In the genomic region with DNA sequence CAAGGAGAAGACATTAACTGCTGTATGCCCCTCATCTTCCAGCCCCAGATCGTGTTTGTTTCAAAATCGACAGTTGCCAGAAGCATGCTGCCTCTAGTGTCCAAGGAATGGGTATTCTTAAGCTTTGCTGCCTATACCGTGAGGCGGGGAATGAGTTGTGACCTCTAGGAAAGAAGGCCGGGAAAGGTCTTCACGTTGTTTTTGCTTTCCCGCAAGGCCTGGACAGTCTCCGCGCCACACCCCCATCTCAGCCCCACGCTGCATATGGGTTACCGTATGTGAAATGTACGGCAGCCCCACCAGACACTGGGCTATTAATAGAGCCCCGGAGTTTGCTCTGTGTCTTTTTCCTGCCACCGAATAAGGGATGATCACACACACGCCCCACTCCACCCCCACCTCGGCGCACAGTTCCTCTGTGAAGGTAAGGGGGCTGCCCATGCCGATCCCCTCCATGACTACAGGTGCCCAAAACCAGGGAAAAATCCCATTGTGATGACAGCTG, we compare ENCODE assay signal across 8 mouse cellular contexts. TPM values are rescaled to one million over a fixed set of nuclear protein-coding genes. Genes with fewer than 3 reads are reported as not detected.
DNase-seq lines count a peak whose midpoint lies in the region; ATAC-seq and TF ChIP-seq lines count a peak whose summit lies in the region.

No protein-coding gene starts in this region.

- no peak for DNase-seq in kidney, adult 2 months
- DNase-seq in midbrain, embryonic 11.5 days (ENCODE audit: low spot score, missing footprints) = no peak
- DNase-seq in retina, embryonic 14.5 days (ENCODE audit: low spot score) = no peak
- DNase-seq in ovary, postnatal 36 days (ENCODE audit: low spot score) = no peak
- no peak for DNase-seq in thymus, postnatal 36 days

- no peak for TF ChIP-seq CTCF in kidney, adult 2 months (conservative IDR thresholded peaks at IDR 0.05; ENCODE audit: insufficient read depth, insufficient read length, low read depth, low read length)

- peak overlapping the region; percentile 20 for H3K4me3 ChIP-seq in kidney, embryonic 14.5 days (ENCODE audit: low read length)
- no peak overlapping the region for H3K4me3 ChIP-seq in kidney, adult 2 months (ENCODE audit: insufficient read depth, low read depth, low read length)
- peak overlapping the region; percentile 52 for H3K4me3 ChIP-seq in embryonic facial prominence, embryonic 12.5 days
- peak overlapping the region; percentile 61 for H3K4me3 ChIP-seq in hindbrain, embryonic 16.5 days (ENCODE audit: low read length)
- H3K4me3 ChIP-seq in midbrain, embryonic 11.5 days (ENCODE audit: low read depth, low read length) = peak overlapping the region; percentile 72

- H3K9me3 ChIP-seq in kidney, embryonic 14.5 days (ENCODE audit: control insufficient read depth, low read length) = no peaks in the 10 kb centered on the region
- no peaks in the 10 kb centered on the region for H3K9me3 ChIP-seq in embryonic facial prominence, embryonic 12.5 days
- no peaks in the 10 kb centered on the region for H3K9me3 ChIP-seq in hindbrain, embryonic 16.5 days (ENCODE audit: control insufficient read depth, low read length)
- H3K9me3 ChIP-seq in midbrain, embryonic 11.5 days (ENCODE audit: control insufficient read depth, low read length) = no peaks in the 10 kb centered on the region

- H3K27ac ChIP-seq in kidney, embryonic 14.5 days (ENCODE audit: low read depth, low read length) = no peak overlapping the region
- H3K27ac ChIP-seq in kidney, adult 2 months (ENCODE audit: insufficient read depth, low read depth, low read length) = no peak overlapping the region
- H3K27ac ChIP-seq in embryonic facial prominence, embryonic 12.5 days = no peak overlapping the region
- peak overlapping the region; percentile 55 for H3K27ac ChIP-seq in hindbrain, embryonic 16.5 days (ENCODE audit: low read depth, low read length)
- H3K27ac ChIP-seq in midbrain, embryonic 11.5 days (ENCODE audit: low read depth, low read length) = peak overlapping the region; percentile 61

- no peak overlapping the region for H3K9ac ChIP-seq in kidney, embryonic 14.5 days (ENCODE audit: low read depth, low read length)
- H3K9ac ChIP-seq in embryonic facial prominence, embryonic 12.5 days = no peak overlapping the region
- H3K9ac ChIP-seq in hindbrain, embryonic 16.5 days (ENCODE audit: low read depth, low read length) = peak overlapping the region; percentile 58
- H3K9ac ChIP-seq in midbrain, embryonic 11.5 days (ENCODE audit: low read length) = peak overlapping the region; percentile 77

- WGBS in kidney, embryonic 14.5 days = 2% methylated on average over 18 of the region's 18 CpGs
- 2% methylated on average over 18 of the region's 18 CpGs for WGBS in kidney, adult 2 months
- 3% methylated on average over 18 of the region's 18 CpGs for WGBS in embryonic facial prominence, embryonic 12.5 days
- WGBS in hindbrain, embryonic 16.5 days = 2% methylated on average over 18 of the region's 18 CpGs
- WGBS in midbrain, embryonic 11.5 days = under 1% methylated on average over 18 of the region's 18 CpGs

- H3K4me2 ChIP-seq in kidney, embryonic 14.5 days (replicated peaks; ENCODE audit: low read depth, low read length) = peak overlapping the region; percentile 31
- H3K4me2 ChIP-seq in embryonic facial prominence, embryonic 12.5 days (replicated peaks) = peak overlapping the region; percentile 99
- H3K4me2 ChIP-seq in hindbrain, embryonic 16.5 days (ENCODE audit: low read length) = peak overlapping the region; percentile 78
- H3K4me2 ChIP-seq in midbrain, embryonic 11.5 days = peak overlapping the region; percentile 97

- peaks cover 11% of the 10 kb centered on the region for H3K4me1 ChIP-seq in kidney, embryonic 14.5 days (ENCODE audit: control insufficient read depth, insufficient read depth, low read length)
- no peaks in the 10 kb centered on the region for H3K4me1 ChIP-seq in kidney, adult 2 months (ENCODE audit: control insufficient read depth, insufficient read depth, low read length)
- H3K4me1 ChIP-seq in embryonic facial prominence, embryonic 12.5 days = peaks cover 27% of the 10 kb centered on the region
- H3K4me1 ChIP-seq in hindbrain, embryonic 16.5 days (ENCODE audit: control insufficient read depth, insufficient read depth, low read depth, low read length) = peaks cover 33% of the 10 kb centered on the region
- H3K4me1 ChIP-seq in midbrain, embryonic 11.5 days (ENCODE audit: control insufficient read depth, insufficient read depth, low read length) = peaks cover 28% of the 10 kb centered on the region

- peaks cover 69% of the 10 kb centered on the region for H3K27me3 ChIP-seq in kidney, embryonic 14.5 days (ENCODE audit: control insufficient read depth, insufficient read depth, low read length)
- H3K27me3 ChIP-seq in kidney, adult 2 months (replicated peaks; ENCODE audit: control insufficient read depth, insufficient read depth, low read length) = no peaks in the 10 kb centered on the region
- peaks cover 83% of the 10 kb centered on the region for H3K27me3 ChIP-seq in embryonic facial prominence, embryonic 12.5 days
- no peaks in the 10 kb centered on the region for H3K27me3 ChIP-seq in hindbrain, embryonic 16.5 days (replicated peaks; ENCODE audit: control insufficient read depth, insufficient read depth, low read length)
- H3K27me3 ChIP-seq in midbrain, embryonic 11.5 days (ENCODE audit: control insufficient read depth, insufficient read depth, low read length) = peaks cover 25% of the 10 kb centered on the region

- no peaks in the 10 kb centered on the region for H3K36me3 ChIP-seq in kidney, embryonic 14.5 days (ENCODE audit: control insufficient read depth, insufficient read depth, low read length)
- H3K36me3 ChIP-seq in kidney, adult 2 months (ENCODE audit: control insufficient read depth, insufficient read depth, low read length) = no peaks in the 10 kb centered on the region
- H3K36me3 ChIP-seq in embryonic facial prominence, embryonic 12.5 days = no peaks in the 10 kb centered on the region
- no peaks in the 10 kb centered on the region for H3K36me3 ChIP-seq in hindbrain, embryonic 16.5 days (ENCODE audit: control insufficient read depth, insufficient read depth, low read length)
- H3K36me3 ChIP-seq in midbrain, embryonic 11.5 days (ENCODE audit: control insufficient read depth, insufficient read depth, low read length) = no peaks in the 10 kb centered on the region

- ATAC-seq in kidney, embryonic 14.5 days (ENCODE audit: low FRiP score, low TSS enrichment) = no peak
- no peak for ATAC-seq in embryonic facial prominence, embryonic 12.5 days (ENCODE audit: insufficient number of reproducible peaks, insufficient read depth, low FRiP score, low TSS enrichment)
- ATAC-seq in hindbrain, embryonic 16.5 days = peak; percentile 34
- peak; percentile 6; the same call in 1 of the 2 replicates for ATAC-seq in midbrain, embryonic 11.5 days (ENCODE audit: low FRiP score)

- no peak for TF ChIP-seq POLR2A in kidney, adult 2 months (IDR thresholded peaks at IDR 0.05; ENCODE audit: low read depth, low read length)

RNA-seq across cellular contexts. Expression of a gene that starts 2.0 kb away (rescaled TPM):
- 0.16 TPM in 1 of 2 replicates, not detected in the other for polyA plus RNA-seq in kidney, embryonic 14.5 days (2014; fragmentation: Nextera tagmentation; extraction: Ambion mirVana)
- polyA plus RNA-seq in kidney, adult 2 months (2012; rRNA removed) = not detected in 2 replicates
- polyA plus RNA-seq in embryonic facial prominence, embryonic 12.5 days (2016; fragmentation: Nextera tagmentation; extraction: Ambion mirVana) = 3.0 and 3.9 TPM in 2 replicates
- 35.2 and 37.0 TPM in 2 replicates for polyA plus RNA-seq in hindbrain, embryonic 16.5 days (2015; fragmentation: Nextera tagmentation; extraction: Ambion mirVana)
- polyA plus RNA-seq in midbrain, embryonic 11.5 days (2014; fragmentation: Nextera tagmentation; extraction: Ambion mirVana) = 27.4 and 29.2 TPM in 2 replicates

Comparison
In these comparisons a context has a peak if more than half of its experiments do, and no peak if none do; other contexts are left out.
1. ATAC-seq: peak in hindbrain, embryonic 16.5 days (single experiment) and midbrain, embryonic 11.5 days (single experiment); none in kidney, embryonic 14.5 days (single experiment) and embryonic facial prominence, embryonic 12.5 days (single experiment).
2. H3K27ac ChIP-seq: peak in hindbrain, embryonic 16.5 days (single experiment) and midbrain, embryonic 11.5 days (single experiment); none in kidney, embryonic 14.5 days (single experiment), kidney, adult 2 months (single experiment) and embryonic facial prominence, embryonic 12.5 days (single experiment).
3. H3K4me2 ChIP-seq: peak in every context shown above with its lines; median percentile 99 in embryonic facial prominence, embryonic 12.5 days; 97 in midbrain, embryonic 11.5 days; 78 in hindbrain, embryonic 16.5 days; 31 in kidney, embryonic 14.5 days.
4. H3K9ac ChIP-seq: peak in hindbrain, embryonic 16.5 days (single experiment) and midbrain, embryonic 11.5 days (single experiment); none in kidney, embryonic 14.5 days (single experiment) and embryonic facial prominence, embryonic 12.5 days (single experiment).